Mouse (Mus musculus): Measurements from ENCODE around the gene Lkaaear1. TPM values are rescaled to one million over a fixed set of nuclear protein-coding genes. Genes with fewer than 3 reads are reported as not detected.

Lkaaear1 gene
- total and polyA plus RNA-seq, 3 experiments, result 0.27 TPM; not detected in 2

- no peaks in the 10 kb centered on the region for H3K36me3 ChIP-seq (ENCODE audit: control insufficient read depth, insufficient read depth, low read length)
- 43% methylated on average over 2 of the region's 2 CpGs for WGBS
- H3K79me2 ChIP-seq (replicated peaks; ENCODE audit: control insufficient read depth, insufficient read depth, low read length), result no peaks in the 10 kb centered on the region
- peak; percentile 49 for TF ChIP-seq CTCF (IDR thresholded peaks at IDR 0.05)
- no peak for TF ChIP-seq POLR2A (IDR thresholded peaks at IDR 0.05; ENCODE audit: insufficient read depth, low read depth, low read length)
- DNase-seq, result no peak
- H3K27me3 ChIP-seq (ENCODE audit: control insufficient read depth, insufficient read depth, low read length), result peaks cover under 1% of the 10 kb centered on the region; the same call in 1 of the 2 replicates
- peak overlapping the region; percentile 82 for H3K27ac ChIP-seq
- peak overlapping the region; percentile 34; the same call in 1 of the 2 replicates for H3K4me3 ChIP-seq
- no peak overlapping the region; the same call in 1 of the 2 replicates for H3K9ac ChIP-seq (ENCODE audit: low read depth, low read length)
- H3K4me1 ChIP-seq (ENCODE audit: control insufficient read depth, insufficient read depth, low read length), result peaks cover 21% of the 10 kb centered on the region
- intact Hi-C loops (cut with DNase I), result loop anchor here (10.0 kb wide), 1 partner anchor 402 kb away; no protein-coding TSS in a partner anchor
Measured at GRCm38 (mm10) chr2:181676424-181676823, 21.8 kb downstream of the Lkaaear1 start.

- peaks cover 4% of the 10 kb centered on the region; the same call in 1 of the 2 replicates for H3K27me3 ChIP-seq (ENCODE audit: control insufficient read depth, insufficient read depth, low read length)
- H3K9ac ChIP-seq (ENCODE audit: low read depth, low read length), result peak overlapping the region; percentile 43
- TF ChIP-seq EP300 (IDR thresholded peaks at IDR 0.05; ENCODE audit: insufficient read depth, low read depth, low read length) (peak; percentile 96), POLR2A (IDR thresholded peaks at IDR 0.05; ENCODE audit: insufficient read depth, low read depth, low read length) (peak; percentile 88), CTCF (IDR thresholded peaks at IDR 0.05) (peak; percentile 39)
- H3K79me2 ChIP-seq (replicated peaks; ENCODE audit: control insufficient read depth, insufficient read depth, low read length), result no peaks in the 10 kb centered on the region
- H3K4me3 ChIP-seq, result peak overlapping the region; percentile 34
- H3K36me3 ChIP-seq (ENCODE audit: control insufficient read depth, insufficient read depth, low read length), result no peaks in the 10 kb centered on the region
- WGBS, result 3% methylated on average over 14 of the region's 14 CpGs
- intact Hi-C loops (cut with DNase I), result loop anchor here (1.0 to 10.0 kb wide), 2 partner anchors 12 to 401 kb away; no protein-coding TSS in a partner anchor
- peaks cover 19% of the 10 kb centered on the region for H3K4me1 ChIP-seq (ENCODE audit: control insufficient read depth, insufficient read depth, low read length)
- peak overlapping the region; percentile 93 for H3K27ac ChIP-seq
- peak; percentile 82 to 91 for DNase-seq
Measured at GRCm38 (mm10) chr2:181675454-181675853, 22.8 kb downstream of the Lkaaear1 start.

- peaks cover 19% of the 10 kb centered on the region for H3K4me1 ChIP-seq (ENCODE audit: control insufficient read depth, insufficient read depth, low read length)
- H3K27me3 ChIP-seq (ENCODE audit: control insufficient read depth, insufficient read depth, low read length), result peaks cover 4% of the 10 kb centered on the region; the same call in 1 of the 2 replicates
- intact Hi-C loops (cut with DNase I), result loop anchor here (1.0 to 10.0 kb wide), 3 partner anchors 12 to 400 kb away; no protein-coding TSS in a partner anchor
- H3K9ac ChIP-seq (ENCODE audit: low read depth, low read length), result no peak overlapping the region
- no peaks in the 10 kb centered on the region for H3K36me3 ChIP-seq (ENCODE audit: control insufficient read depth, insufficient read depth, low read length)
- WGBS, result 68% methylated on average over 4 of the region's 4 CpGs
- H3K27ac ChIP-seq, result peak overlapping the region; percentile 93
- no peaks in the 10 kb centered on the region for H3K79me2 ChIP-seq (replicated peaks; ENCODE audit: control insufficient read depth, insufficient read depth, low read length)
- peak overlapping the region; percentile 22; the same call in 1 of the 2 replicates for H3K4me3 ChIP-seq
- DNase-seq, result no peak
- no peak for TF ChIP-seq POLR2A (IDR thresholded peaks at IDR 0.05; ENCODE audit: insufficient read depth, low read depth, low read length)
- no peak for TF ChIP-seq CTCF (IDR thresholded peaks at IDR 0.05)
- TF ChIP-seq EP300 (IDR thresholded peaks at IDR 0.05; ENCODE audit: insufficient read depth, low read depth, low read length), result no peak
Measured at GRCm38 (mm10) chr2:181674934-181675333, 23.3 kb downstream of the Lkaaear1 start.

- no peaks in the 10 kb centered on the region for H3K79me2 ChIP-seq (replicated peaks; ENCODE audit: control insufficient read depth, insufficient read depth, low read length)
- DNase-seq, result no peak
- intact Hi-C loops (cut with DNase I), result loop anchor here (5.0 to 10.0 kb wide), 2 partner anchors 201 to 399 kb away; no protein-coding TSS in a partner anchor
- 31% methylated on average over 1 of the region's 1 CpGs for WGBS
- H3K4me3 ChIP-seq, result no peak overlapping the region
- peaks cover 4% of the 10 kb centered on the region; the same call in 1 of the 2 replicates for H3K27me3 ChIP-seq (ENCODE audit: control insufficient read depth, insufficient read depth, low read length)
- H3K36me3 ChIP-seq (ENCODE audit: control insufficient read depth, insufficient read depth, low read length), result peaks cover under 1% of the 10 kb centered on the region; the same call in 1 of the 2 replicates
- no peak for TF ChIP-seq POLR2A (IDR thresholded peaks at IDR 0.05; ENCODE audit: insufficient read depth, low read depth, low read length)
- no peak for TF ChIP-seq CTCF (IDR thresholded peaks at IDR 0.05)
- TF ChIP-seq EP300 (IDR thresholded peaks at IDR 0.05; ENCODE audit: insufficient read depth, low read depth, low read length), result no peak
- peak overlapping the region; percentile 93 for H3K27ac ChIP-seq
- no peak overlapping the region; the same call in 1 of the 2 replicates for H3K9ac ChIP-seq (ENCODE audit: low read depth, low read length)
- H3K4me1 ChIP-seq (ENCODE audit: control insufficient read depth, insufficient read depth, low read length), result peaks cover 17% of the 10 kb centered on the region
Measured at GRCm38 (mm10) chr2:181673501-181673900, 24.7 kb downstream of the Lkaaear1 start.

GRCm38 (mm10) chr2:181671984-181672383 is 26.3 kb downstream of the Lkaaear1 start:
- Histone ChIP-seq H3K9ac (ENCODE audit: low read depth, low read length) (peak overlapping the region; percentile 97), H3K4me3 (peak overlapping the region; percentile 63)
- intact Hi-C loops (cut with DNase I), result loop anchor here (5.0 to 10.0 kb wide), 2 partner anchors 200 to 397 kb away; no protein-coding TSS in a partner anchor

GRCm38 (mm10) chr2:181671326-181671725 is 26.9 kb downstream of the Lkaaear1 start, which contains the start of gene Sox18:
TSS of gene Sox18 (minus strand) at chr2:181671640.
- Histone ChIP-seq H3K79me2 (replicated peaks; ENCODE audit: control insufficient read depth, insufficient read depth, low read length) (no peaks in the 10 kb centered on the region), H3K9ac (ENCODE audit: low read depth, low read length) (peak within 1 kb of the TSS; percentile 97), H3K4me3 (peak within 1 kb of the TSS; percentile 63), H3K27me3 (ENCODE audit: control insufficient read depth, insufficient read depth, low read length) (peaks cover 4% of the 10 kb centered on the region; the same call in 1 of the 2 replicates), H3K36me3 (ENCODE audit: control insufficient read depth, insufficient read depth, low read length) (peaks cover 2% of the 10 kb centered on the region; the same call in 1 of the 2 replicates), H3K27ac (peak within 1 kb of the TSS; percentile 93), H3K4me1 (ENCODE audit: control insufficient read depth, insufficient read depth, low read length) (peaks cover 14% of the 10 kb centered on the region)
- TF ChIP-seq POLR2A (IDR thresholded peaks at IDR 0.05; ENCODE audit: insufficient read depth, low read depth, low read length), result peak; percentile 99
- TF ChIP-seq EP300 (IDR thresholded peaks at IDR 0.05; ENCODE audit: insufficient read depth, low read depth, low read length), result peak; percentile 88; the same call in 1 of the 2 replicates
- TF ChIP-seq CTCF (IDR thresholded peaks at IDR 0.05), result no peak
- peak; percentile 86 to 89 for DNase-seq
- 1% methylated on average over 43 of the region's 43 CpGs for WGBS
- intact Hi-C loops (cut with DNase I), result loop anchor here (5.0 to 10.0 kb wide), 2 partner anchors 199 to 397 kb away; no protein-coding TSS in a partner anchor

More at GRCm38 (mm10) chr2:181671984-181672383, 26.3 kb downstream of the Lkaaear1 start:
- Histone ChIP-seq H3K36me3 (ENCODE audit: control insufficient read depth, insufficient read depth, low read length) (peaks cover 2% of the 10 kb centered on the region; the same call in 1 of the 2 replicates), H3K79me2 (replicated peaks; ENCODE audit: control insufficient read depth, insufficient read depth, low read length) (no peaks in the 10 kb centered on the region), H3K27me3 (ENCODE audit: control insufficient read depth, insufficient read depth, low read length) (peaks cover 4% of the 10 kb centered on the region; the same call in 1 of the 2 replicates), H3K27ac (peak overlapping the region; percentile 93), H3K4me1 (ENCODE audit: control insufficient read depth, insufficient read depth, low read length) (peaks cover 16% of the 10 kb centered on the region)
- no peak for TF ChIP-seq POLR2A (IDR thresholded peaks at IDR 0.05; ENCODE audit: insufficient read depth, low read depth, low read length)
- no peak for TF ChIP-seq EP300 (IDR thresholded peaks at IDR 0.05; ENCODE audit: insufficient read depth, low read depth, low read length)
- TF ChIP-seq CTCF (IDR thresholded peaks at IDR 0.05), result no peak
- 20% methylated on average over 7 of the region's 7 CpGs for WGBS
- no peak for DNase-seq

All from heart, adult 2 months (tissue).